Mouse (Mus musculus): ENCODE measurements around the gene Sestd1. TPM values are rescaled to one million over a fixed set of nuclear protein-coding genes. Genes with fewer than 3 reads are reported as not detected.

The Sestd1 gene
- total RNA-seq, 2 experiments from 2014 or later: 59.5 to 60.0 TPM

GRCm38 (mm10) chr2:77157546-77157945 lies 122.8 kb downstream of the Sestd1 start:
- DNase-seq (ENCODE audit: low spot score in 2 of 2): no peak
- intact Hi-C loops (cut with DNase I): no loop called here

GRCm38 (mm10) chr2:77154080-77154479 lies 126.3 kb downstream of the Sestd1 start:
- DNase-seq (ENCODE audit: low spot score in 2 of 2): no peak
- intact Hi-C loops (cut with DNase I): no loop called here

GRCm38 (mm10) chr2:77151255-77151654 lies 129.1 kb downstream of the Sestd1 start:
- intact Hi-C loops (cut with DNase I): no loop called here
- no peak for DNase-seq (ENCODE audit: low spot score in 2 of 2)

- DNase-seq (ENCODE audit: low spot score in 2 of 2): no peak
- intact Hi-C loops (cut with DNase I): no loop called here
Measured at GRCm38 (mm10) chr2:77149576-77149975, 130.8 kb downstream of the Sestd1 start.

GRCm38 (mm10) chr2:77148215-77148614 lies 132.2 kb downstream of the Sestd1 start:
- no peak for DNase-seq (ENCODE audit: low spot score in 2 of 2)
- intact Hi-C loops (cut with DNase I): no loop called here

- intact Hi-C loops (cut with DNase I): no loop called here
- no peak for DNase-seq (ENCODE audit: low spot score in 2 of 2)
Measured at GRCm38 (mm10) chr2:77146968-77147367, 133.4 kb downstream of the Sestd1 start.

- DNase-seq (ENCODE audit: low spot score in 2 of 2): no peak
- intact Hi-C loops (cut with DNase I): no loop called here
Measured at GRCm38 (mm10) chr2:77146291-77146690, 134.1 kb downstream of the Sestd1 start.

GRCm38 (mm10) chr2:77143536-77143935 lies 136.9 kb downstream of the Sestd1 start:
- DNase-seq (ENCODE audit: low spot score in 2 of 2): no peak
- intact Hi-C loops (cut with DNase I): no loop called here

GRCm38 (mm10) chr2:77138879-77139278 lies 141.5 kb downstream of the Sestd1 start:
- intact Hi-C loops (cut with DNase I): no loop called here
- no peak for DNase-seq (ENCODE audit: low spot score in 2 of 2)

GRCm38 (mm10) chr2:77134906-77135305 lies 145.5 kb downstream of the Sestd1 start:
- intact Hi-C loops (cut with DNase I): no loop called here
- DNase-seq (ENCODE audit: low spot score in 2 of 2): no peak

GRCm38 (mm10) chr2:77133407-77133806 lies 147.0 kb downstream of the Sestd1 start:
- intact Hi-C loops (cut with DNase I): no loop called here
- DNase-seq (ENCODE audit: low spot score in 2 of 2): no peak

Other genes starting within 250 kb of the Sestd1 start
- 10 to 100 TPM; 21.5 to 24.2 TPM for gene Ccdc141, start 110.0 kb downstream of the Sestd1 start, total RNA-seq (2021)

Data from left cerebral cortex, postnatal 36 days (tissue).